Mouse (Mus musculus) MEL (cell line): ENCODE data around the gene Spast.

Experiments used
- HCFC1 ChIP-seq: IDR thresholded peaks from 2 replicates; pipeline ENCODE4 v1.6.1; 2012; ENCODE audit warnings: low read depth, mild to moderate bottlenecking, inconsistent platforms, low read length, improper control_type of control experiment, moderate library complexity
- MXI1 ChIP-seq: IDR thresholded peaks from 2 replicates; pipeline ENCODE4 v1.6.1; 2011; ENCODE audit warnings: mild to moderate bottlenecking, low read depth, low read length, improper control_type of control experiment
- POLR2A ChIP-seq, 2 experiments: IDR thresholded peaks; 2 replicates each; pipeline ENCODE4 v1.6.1; 2011 to 2012; ENCODE audit warnings: low read length in 2 of 2, mild to moderate bottlenecking in 2 of 2, control low read depth in 1 of 2, improper control_type of control experiment in 1 of 2, low read depth in 1 of 2, moderate library complexity in 1 of 2; ENCODE audit not compliant: control insufficient read depth in 1 of 2, insufficient read depth in 1 of 2, poor library complexity in 1 of 2
- TAL1 ChIP-seq: IDR thresholded peaks from 2 replicates; pipeline ENCODE4 v1.6.1; 2012; ENCODE audit warnings: mild to moderate bottlenecking, inconsistent platforms, low read length, moderate library complexity, mixed read lengths
- UBTF ChIP-seq: IDR thresholded peaks from 2 replicates; pipeline ENCODE4 v1.6.1; 2012; ENCODE audit warnings: low read depth, mild to moderate bottlenecking, inconsistent platforms, low read length, improper control_type of control experiment, moderate library complexity, borderline replicate concordance; ENCODE audit not compliant: insufficient read depth

DNA sequence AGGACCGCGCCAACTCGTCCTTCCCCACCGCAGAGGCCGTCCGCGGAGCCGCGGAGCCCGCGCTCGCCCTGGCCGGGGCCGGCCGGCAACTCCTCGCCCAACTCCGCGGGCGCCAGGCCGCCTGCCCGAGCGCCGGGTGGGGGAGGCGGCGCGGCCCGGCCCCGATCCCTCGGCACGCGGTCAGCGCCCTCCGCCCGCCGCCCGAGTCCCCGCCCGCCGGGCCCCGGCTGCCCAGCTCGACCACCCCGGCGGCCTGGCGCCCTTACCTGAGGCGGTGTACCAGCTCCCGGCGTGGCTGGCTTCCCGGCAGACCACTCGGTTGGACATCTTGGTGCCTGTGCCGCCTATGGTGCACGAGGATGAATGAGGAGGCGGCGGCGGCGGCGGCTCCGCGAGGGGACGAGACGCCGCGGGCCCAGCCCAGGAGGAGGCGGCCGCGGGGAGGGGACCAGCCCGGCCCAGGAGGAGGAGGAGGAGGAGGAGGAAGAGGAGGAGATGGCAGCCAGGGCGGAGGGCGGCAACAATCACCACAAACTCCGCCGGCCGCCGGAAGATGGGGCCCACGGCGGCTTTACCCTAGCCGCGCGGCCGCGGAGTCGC lies 44.3 kb upstream of the Spast start:
- TF ChIP-seq TAL1 (no peak), POLR2A (IDR thresholded peaks at IDR 0.05; ENCODE audit: control insufficient read depth in 1 of 2, insufficient read depth in 1 of 2, low read depth in 1 of 2, low read length in 2 of 2, poor library complexity in 1 of 2) (peak; percentile 25 to 79; a peak in 3 of 4 replicates), HCFC1 (0 out of 2 replicates have a peak, but pooled peaks have one; percentile 28), MXI1 (peak; percentile 44; the same call in 1 of the 2 replicates), UBTF (no peak; the same call in 1 of the 2 replicates)
